In the genomic region with DNA sequence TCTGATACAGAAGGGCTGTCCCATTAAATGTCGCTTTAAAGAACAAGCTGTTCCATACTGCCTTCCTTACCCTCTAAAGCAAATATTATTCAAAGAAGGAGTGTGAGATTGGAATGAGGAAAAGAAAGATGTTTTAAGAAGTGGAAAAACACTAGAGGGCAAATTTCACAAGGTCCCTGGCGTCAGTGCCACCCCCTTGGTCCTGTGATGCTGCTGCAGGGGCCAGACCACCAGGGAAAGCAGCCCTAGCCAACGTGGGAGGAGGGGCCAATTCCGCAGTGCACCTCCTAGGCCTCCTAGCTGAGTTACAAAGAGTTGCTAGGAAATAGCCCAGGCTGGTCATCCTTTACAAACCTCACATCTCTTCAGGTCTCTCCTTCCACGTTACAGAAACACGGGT, we compare ENCODE assay signal across 9 mouse cellular contexts. TPM values are rescaled to one million over a fixed set of nuclear protein-coding genes. Genes with fewer than 3 reads are reported as not detected.
DNase-seq lines count a peak whose midpoint lies in the region; ATAC-seq lines count a peak whose summit lies in the region.
"Had no signal": no experiment of that assay in that cellular context is flagged by ENCODE, and none has a peak within 500 bp of the region (broad histone marks: within the 10 kb centered on the region; RNA-seq: fewer than 3 reads in every experiment).

No protein-coding gene starts in this region.

- H3K27ac ChIP-seq in embryonic facial prominence, embryonic 13.5 days, result no peak overlapping the region
- H3K27ac ChIP-seq in intestine, embryonic 14.5 days (ENCODE audit: low read depth), result 0 out of 2 replicates have a peak overlapping the region, but pooled peaks have one; percentile 7
- H3K27ac ChIP-seq: limb, embryonic 15.5 days had no signal

- ATAC-seq in embryonic facial prominence, embryonic 13.5 days (ENCODE audit: insufficient number of reproducible peaks, insufficient read depth, low FRiP score, low TSS enrichment, low read depth), result no peak
- ATAC-seq in intestine, embryonic 14.5 days (replicated peaks; ENCODE audit: low FRiP score, low TSS enrichment, low read depth), result no peak

- H3K36me3 ChIP-seq in embryonic facial prominence, embryonic 13.5 days, result 0 out of 2 replicates have a peak, but pooled peaks cover 2% of the 10 kb centered on the region
- H3K36me3 ChIP-seq in intestine, embryonic 14.5 days (ENCODE audit: control insufficient read depth, insufficient read depth, low read length), result peaks cover 21% of the 10 kb centered on the region
- H3K36me3 ChIP-seq: limb, embryonic 15.5 days had no signal

- no peak overlapping the region for H3K9ac ChIP-seq in embryonic facial prominence, embryonic 13.5 days
- H3K9ac ChIP-seq in intestine, embryonic 14.5 days (ENCODE audit: low read length), result 0 out of 2 replicates have a peak overlapping the region, but pooled peaks have one; percentile 25
- H3K9ac ChIP-seq: limb, embryonic 15.5 days had no signal

- peak overlapping the region; percentile 59; the same call in 1 of the 2 replicates for H3K4me3 ChIP-seq in embryonic facial prominence, embryonic 13.5 days
- peak overlapping the region; percentile 63 for H3K4me3 ChIP-seq in intestine, embryonic 14.5 days (ENCODE audit: low read depth, low read length)

- peak; percentile 24 for DNase-seq in thymus, postnatal 14 days
- no peak for DNase-seq in thymus, postnatal 0 days (ENCODE audit: low spot score)
- no peak for DNase-seq in intestine, embryonic 14.5 days (ENCODE audit: low spot score)
- DNase-seq in lung, postnatal 10 days, result peak; percentile 68
- DNase-seq in embryo, embryonic 9.5 days (ENCODE audit: extremely low spot score), result no peak
- DNase-seq in spleen, postnatal 36 days (ENCODE audit: low spot score in 2 of 2), result no peak
- DNase-seq in ovary, postnatal 10 days (ENCODE audit: low spot score), result no peak

- H3K9me3 ChIP-seq in embryonic facial prominence, embryonic 13.5 days, result no peaks in the 10 kb centered on the region
- H3K9me3 ChIP-seq in intestine, embryonic 14.5 days (ENCODE audit: control insufficient read depth, low read length), result no peaks in the 10 kb centered on the region
- H3K9me3 ChIP-seq: limb, embryonic 15.5 days had no signal

- H3K4me1 ChIP-seq in embryonic facial prominence, embryonic 13.5 days, result peaks cover 30% of the 10 kb centered on the region
- H3K4me1 ChIP-seq in intestine, embryonic 14.5 days (replicated peaks; ENCODE audit: control insufficient read depth, insufficient read depth, low read length), result 0 out of 2 replicates have a peak, but pooled peaks cover 9% of the 10 kb centered on the region

- peaks cover 60% of the 10 kb centered on the region for H3K27me3 ChIP-seq in embryonic facial prominence, embryonic 13.5 days
- H3K27me3 ChIP-seq in intestine, embryonic 14.5 days (replicated peaks; ENCODE audit: control insufficient read depth, insufficient read depth, low read length), result peaks cover 23% of the 10 kb centered on the region

- peak overlapping the region; percentile 91 for H3K4me2 ChIP-seq in embryonic facial prominence, embryonic 13.5 days
- peak overlapping the region; percentile 76 for H3K4me2 ChIP-seq in intestine, embryonic 14.5 days (ENCODE audit: low read length)

- 29% methylated on average over 6 of the region's 6 CpGs for WGBS in embryonic facial prominence, embryonic 13.5 days
- WGBS in intestine, embryonic 14.5 days, result 24% methylated on average over 6 of the region's 6 CpGs

RNA-seq across cellular contexts. Expression of gene Atp1b1, which starts 2.1 kb away (rescaled TPM):
- 53.7 and 60.1 TPM in 2 replicates for polyA plus RNA-seq in thymus, postnatal 0 days (2015; fragmentation: Nextera tagmentation; extraction: Ambion mirVana)
- 12.5 and 20.0 TPM in 2 replicates for polyA plus RNA-seq in embryonic facial prominence, embryonic 13.5 days (2015; fragmentation: Nextera tagmentation; extraction: Ambion mirVana)
- 89.7 and 101 TPM in 2 replicates for polyA plus RNA-seq in intestine, embryonic 14.5 days (2014; fragmentation: Nextera tagmentation; extraction: Ambion mirVana)

Comparison
In these comparisons a context has a peak if more than half of its experiments do, and no peak if none do; other contexts are left out.
1. DNase-seq: peak in thymus, postnatal 14 days (single experiment) and lung, postnatal 10 days (single experiment); none in thymus, postnatal 0 days (single experiment), intestine, embryonic 14.5 days (single experiment), embryo, embryonic 9.5 days (single experiment), spleen, postnatal 36 days (0 of 2) and ovary, postnatal 10 days (single experiment).